Mouse (Mus musculus) kidney, adult 8-10 months (tissue): ENCODE results near the gene Vkorc1l1.
A peak's percentile ranks its signal among the peaks of the same experiment; 100 is the strongest.

Experiments used
- DNase-seq, 2 experiments: peaks; one replicate each; pipeline ENCODE4 v3.0.0; 2022

Vkorc1l1 gene

DNA sequence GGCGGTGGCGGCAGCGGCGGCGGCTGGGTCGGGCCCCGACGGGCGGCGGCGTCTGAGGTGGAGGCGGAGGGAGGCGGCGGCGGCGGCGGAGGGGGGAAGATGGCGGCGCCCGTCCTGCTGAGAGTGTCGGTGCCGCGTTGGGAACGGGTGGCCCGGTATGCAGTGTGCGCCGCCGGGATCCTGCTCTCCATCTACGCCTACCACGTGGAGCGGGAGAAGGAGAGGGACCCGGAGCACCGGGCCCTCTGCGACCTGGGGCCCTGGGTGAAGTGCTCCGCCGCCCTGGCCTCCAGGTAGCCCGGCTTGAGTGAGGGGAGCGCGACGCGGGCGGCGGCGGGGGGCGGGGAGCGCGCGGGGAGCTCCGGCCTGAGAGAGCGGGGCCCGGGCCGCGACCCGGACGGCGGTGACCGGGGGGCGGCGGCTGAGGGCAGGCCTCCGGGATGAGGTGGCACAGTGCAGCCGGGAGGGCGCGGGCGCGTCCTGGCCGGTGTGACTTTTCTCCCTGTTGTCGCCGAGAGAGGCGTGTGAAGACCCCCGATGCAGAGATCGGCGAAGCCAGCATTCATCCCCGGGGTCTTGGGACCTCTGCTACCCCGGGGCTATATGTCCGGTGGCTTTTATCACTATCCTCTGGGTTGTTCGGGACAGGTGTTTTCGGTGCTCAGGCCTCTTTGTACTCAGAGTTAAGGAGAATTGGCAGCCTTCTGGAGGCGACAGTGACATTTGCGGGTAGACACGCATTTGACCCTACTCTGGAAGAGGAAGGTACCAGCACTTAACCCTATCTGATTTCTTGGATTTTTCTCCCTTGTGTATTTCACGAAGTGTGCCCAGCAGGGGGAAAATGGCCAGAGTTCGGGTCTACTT is 536 bp downstream of the Vkorc1l1 start:
- peak; percentile 24 to 26 for DNase-seq

GRCm38 (mm10) chr5:129943402-129943801 is 1.6 kb downstream of the Vkorc1l1 start:
- DNase-seq, result no peak

DNA sequence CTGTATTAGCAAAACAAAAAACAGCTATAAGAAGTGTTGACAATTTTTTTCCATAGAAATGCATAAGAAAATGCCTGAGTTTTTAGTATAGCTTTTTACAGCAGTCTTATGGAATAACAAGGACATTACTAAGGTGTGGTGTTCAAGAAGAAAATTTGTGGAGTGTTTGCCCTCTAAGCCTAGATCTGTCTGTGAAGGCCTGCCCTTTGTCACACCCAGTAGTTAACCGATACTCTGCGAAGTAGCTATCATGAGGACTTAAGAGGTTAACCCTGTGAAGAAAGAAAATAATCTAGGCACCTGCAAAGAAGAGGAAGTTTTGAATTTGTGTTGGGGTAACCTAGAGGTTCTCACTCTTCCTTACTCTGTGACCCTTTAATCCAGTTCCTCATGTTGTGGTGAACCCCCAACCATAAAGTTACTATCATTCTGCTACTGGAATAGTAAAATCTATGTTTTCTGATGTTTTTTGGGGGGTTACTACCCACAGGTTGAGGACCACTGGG is 5.8 kb downstream of the Vkorc1l1 start:
- DNase-seq, result no peak

GRCm38 (mm10) chr5:129952143-129952542 is 10.4 kb downstream of the Vkorc1l1 start:
- DNase-seq, result no peak

GRCm38 (mm10) chr5:129954473-129955254 is 12.9 kb downstream of the Vkorc1l1 start:
- peak in 1 of 2 experiments; percentile 13 for DNase-seq

GRCm38 (mm10) chr5:129955792-129956191 is 14.0 kb downstream of the Vkorc1l1 start:
- no peak for DNase-seq

GRCm38 (mm10) chr5:129963224-129963623 is 21.5 kb downstream of the Vkorc1l1 start:
- no peak for DNase-seq

DNA sequence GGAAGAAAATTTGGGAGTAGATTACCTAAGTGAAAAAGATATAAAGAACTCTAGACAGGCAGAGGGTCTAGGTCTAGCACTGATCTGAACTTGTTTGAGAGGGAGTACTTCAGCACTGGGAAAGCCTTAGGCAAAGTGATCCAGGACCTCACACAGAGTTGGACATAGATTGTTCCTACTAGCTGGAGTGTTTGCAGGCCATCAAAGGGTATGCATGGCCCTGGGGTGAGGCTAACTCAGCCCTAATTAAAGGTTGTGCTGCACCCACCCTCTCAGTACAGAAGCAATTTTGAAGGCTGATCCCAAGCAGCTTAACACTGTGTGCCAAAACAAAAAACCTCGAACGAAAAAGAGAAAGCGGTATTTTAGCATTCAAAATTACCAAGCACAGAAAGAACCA is 24.7 kb downstream of the Vkorc1l1 start:
- DNase-seq, result no peak

- DNase-seq, result no peak
Observed at GRCm38 (mm10) chr5:129968417-129968816, 26.6 kb downstream of the Vkorc1l1 start.

GRCm38 (mm10) chr5:129971491-129971890 is 29.7 kb downstream of the Vkorc1l1 start:
- peak in 1 of 2 experiments; percentile 8 for DNase-seq

DNA sequence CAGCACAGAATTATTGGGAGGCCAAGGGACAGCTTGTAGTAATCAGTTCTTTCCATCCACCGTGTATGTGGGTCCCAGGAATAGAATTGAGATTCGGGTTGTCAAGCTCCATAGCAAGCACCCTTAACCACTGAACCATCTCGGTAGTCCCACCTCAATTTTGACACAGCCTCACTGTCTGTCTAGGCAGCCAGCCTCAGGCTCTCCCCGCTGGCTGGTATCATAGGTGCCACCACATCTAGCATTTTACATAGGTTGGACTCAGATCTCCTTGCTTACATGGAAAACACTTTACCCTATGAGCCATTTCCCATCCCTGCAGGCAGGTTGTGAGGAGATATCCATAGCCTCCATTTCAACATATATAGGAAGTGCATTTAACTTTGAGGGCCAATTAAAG is 32.6 kb downstream of the Vkorc1l1 start:
- no peak for DNase-seq

DNA sequence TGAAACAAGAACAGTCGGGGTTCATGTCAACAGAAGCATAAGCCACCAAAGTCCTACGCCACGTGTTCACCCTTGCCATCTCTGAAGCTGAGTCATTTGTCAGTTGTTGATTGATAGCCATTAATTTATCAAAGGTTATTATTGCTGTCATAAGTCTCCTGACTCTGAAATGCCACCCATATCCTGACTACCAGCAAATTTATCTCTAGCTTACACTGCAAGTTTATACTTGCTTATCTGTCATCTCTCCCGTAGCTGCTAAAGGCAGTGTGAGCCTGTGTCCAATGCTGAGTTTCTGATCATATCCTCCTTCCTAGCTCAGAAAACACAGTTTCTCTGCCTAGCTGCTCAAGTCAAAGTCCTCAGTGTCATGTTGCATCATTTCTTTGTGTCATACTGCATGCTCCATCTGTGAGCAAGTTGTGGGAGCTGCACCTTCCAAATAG is 33.1 kb downstream of the Vkorc1l1 start:
- DNase-seq, result no peak

DNA sequence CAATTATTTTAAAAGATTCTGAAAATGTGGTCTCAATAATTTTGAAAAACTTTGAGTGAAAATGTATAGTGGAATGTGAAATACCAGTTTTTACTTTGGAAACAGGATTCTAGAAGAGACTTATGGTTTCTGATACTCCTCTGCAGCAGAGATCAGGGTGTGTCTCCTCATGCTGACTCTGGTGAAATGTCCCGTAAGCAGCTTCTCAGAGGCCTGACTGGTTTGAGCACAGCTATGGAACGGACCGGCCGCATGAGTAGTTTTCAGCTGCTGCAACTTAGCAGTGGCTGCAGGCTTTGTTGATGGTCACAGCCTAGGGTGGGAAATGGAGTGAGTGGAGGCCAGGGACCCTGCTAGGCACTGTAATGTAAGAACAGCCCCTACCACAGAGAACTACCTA is 36.0 kb downstream of the Vkorc1l1 start:
- no peak for DNase-seq

GRCm38 (mm10) chr5:129978608-129979007 is 36.8 kb downstream of the Vkorc1l1 start:
- no peak for DNase-seq

DNA sequence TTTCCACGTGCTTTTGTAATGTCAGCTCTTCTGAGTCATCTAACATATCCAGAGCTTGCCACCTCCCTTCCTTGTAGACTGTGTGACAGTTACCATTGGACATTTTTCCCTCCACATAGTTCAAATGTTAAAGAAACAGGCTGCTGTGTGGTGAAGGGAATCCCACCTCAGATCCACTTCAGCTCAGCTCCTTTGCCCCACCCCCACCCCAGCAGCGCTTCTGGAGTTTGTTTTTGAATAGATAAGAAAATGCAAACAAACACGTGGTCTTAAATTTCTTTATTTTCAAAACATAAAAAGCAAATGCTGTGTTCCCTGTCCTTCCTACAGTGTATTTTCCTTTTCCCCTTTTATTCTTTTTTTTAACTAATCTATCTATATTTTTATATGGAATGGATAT is 38.4 kb downstream of the Vkorc1l1 start:
- no peak for DNase-seq

- no peak for DNase-seq
Observed at GRCm38 (mm10) chr5:129989376-129989775, 47.6 kb downstream of the Vkorc1l1 start.

DNA sequence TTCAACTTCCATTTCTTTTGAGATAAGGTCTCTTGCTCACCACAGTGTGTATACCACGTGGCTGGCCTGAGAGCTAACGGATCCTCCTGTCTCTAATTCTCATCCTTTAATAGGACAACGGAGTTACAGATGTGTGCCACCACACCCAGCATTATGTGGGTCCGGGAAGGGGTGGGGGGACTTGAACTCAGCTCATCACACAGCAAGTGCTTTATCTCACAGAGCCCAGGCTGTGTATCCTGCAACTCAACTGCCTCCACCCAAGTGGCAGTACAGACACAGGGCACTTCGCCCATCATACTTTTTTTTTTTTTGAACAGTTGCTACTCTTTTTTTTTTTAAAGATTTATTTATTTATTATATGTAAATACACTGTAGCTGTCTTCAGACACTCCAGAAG is 50.1 kb downstream of the Vkorc1l1 start:
- no peak for DNase-seq

DNA sequence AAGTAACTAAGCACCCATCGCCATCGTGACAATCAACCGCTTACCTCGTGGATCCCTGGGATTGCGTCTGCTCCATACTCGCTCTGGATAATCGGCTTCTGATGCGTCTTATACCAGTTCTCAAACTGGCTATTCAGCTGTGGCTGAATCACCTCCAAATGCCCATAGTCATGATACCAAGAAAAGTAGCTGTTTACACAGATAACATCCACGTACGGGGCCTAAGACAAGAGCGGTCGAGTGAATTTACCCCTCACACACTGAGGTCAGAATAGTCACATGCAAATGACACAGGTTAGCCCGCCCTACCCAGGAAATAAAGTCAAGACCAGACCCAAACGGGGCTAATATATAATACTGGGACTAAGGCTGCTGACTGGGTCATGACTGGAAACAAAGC is 51.6 kb downstream of the Vkorc1l1 start:
- no peak for DNase-seq

- DNase-seq, result peak in 1 of 2 experiments; percentile 28
Observed at GRCm38 (mm10) chr5:129994989-129995388, 53.2 kb downstream of the Vkorc1l1 start.

DNA sequence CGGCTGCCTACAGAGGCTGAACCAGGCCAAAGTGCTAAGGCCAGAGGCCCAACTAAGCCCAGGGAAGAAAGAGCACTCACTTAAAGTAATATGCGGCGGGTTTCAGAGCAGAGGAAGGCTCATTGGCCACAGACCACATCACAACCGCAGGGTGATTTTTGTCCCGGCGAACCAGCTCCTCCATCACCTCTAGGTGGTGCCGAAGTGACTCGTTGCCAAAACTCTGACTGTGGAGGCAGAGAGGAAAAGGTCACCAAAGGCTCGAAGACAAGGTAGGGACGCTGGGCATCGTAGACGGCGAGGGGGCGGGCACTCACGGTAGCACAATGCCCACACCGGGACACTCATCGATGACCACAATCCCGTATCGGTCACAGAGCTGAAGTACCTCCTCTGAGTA is 55.9 kb downstream of the Vkorc1l1 start:
- no peak for DNase-seq

GRCm38 (mm10) chr5:129999097-129999496 is 57.3 kb downstream of the Vkorc1l1 start:
- peak; percentile 48 to 71 for DNase-seq

GRCm38 (mm10) chr5:130000735-130001134 is 59.0 kb downstream of the Vkorc1l1 start:
- DNase-seq, result no peak

GRCm38 (mm10) chr5:130001356-130001987 is 59.7 kb downstream of the Vkorc1l1 start:
- DNase-seq, result no peak
